Mouse (Mus musculus): ENCODE results near the gene Tbc1d14. TPM values are rescaled to one million over a fixed set of nuclear protein-coding genes. Genes with fewer than 3 reads are reported as not detected.

Tbc1d14 gene
- total RNA-seq, 2 experiments from 2014 or later = 50.3 to 65.3 TPM

Other genes with a start within 250 kb of the Tbc1d14 start
- 10 to 100 TPM; 33.0 to 35.5 TPM for gene Sorcs2, start 195.1 kb downstream of the Tbc1d14 start, total RNA-seq (2021)
- gene Grpel1, start 128.3 kb downstream of the Tbc1d14 start, total RNA-seq (2021) = 10 to 100 TPM; 66.7 to 70.8 TPM
- gene Tada2b, start 109.0 kb downstream of the Tbc1d14 start, total RNA-seq (2021) = 10 to 100 TPM; 30.1 to 32.2 TPM
- under 1 TPM; 0.20 to 0.42 TPM for gene Ccdc96, start 108.7 kb downstream of the Tbc1d14 start, total RNA-seq (2021)
- 10 to 100 TPM; 55.2 to 62.3 TPM for gene D5Ertd579e, start 102.7 kb upstream of the Tbc1d14 start, total RNA-seq (2021)
- 10 to 100 TPM; 25.7 to 27.5 TPM for gene Bloc1s4, start 155.4 kb upstream of the Tbc1d14 start, total RNA-seq (2021)
- gene Mrfap1, start 203.5 kb upstream of the Tbc1d14 start, total RNA-seq (2021) = 100 to 1,000 TPM; 495 to 515 TPM
- gene Man2b2, start 237.4 kb upstream of the Tbc1d14 start, total RNA-seq (2021) = 10 to 100 TPM; 60.2 to 62.4 TPM